Mouse (Mus musculus) liver, adult (tissue): ENCODE measurements around the gene Slco1c1.

ENCODE experiments used
- GATA4 ChIP-seq: IDR thresholded peaks from 2 replicates; pipeline ENCODE4 v1.6.1; 2014; ENCODE audit warnings: mild to moderate bottlenecking, low read length; ENCODE audit not compliant: insufficient replicate concordance

Gene Slco1c1

GRCm38 (mm10) chr6:141523747-141524640, at the start of gene Slco1c1:
Gene Slco1c1 (plus strand): TSS chr6:141524368.
- TF ChIP-seq GATA4: no peak

GRCm38 (mm10) chr6:141474696-141475095, 49.5 kb upstream of the Slco1c1 start:
- no peak for TF ChIP-seq GATA4

GRCm38 (mm10) chr6:141485302-141486021, 38.7 kb upstream of the Slco1c1 start:
- no peak for TF ChIP-seq GATA4

- no peak for TF ChIP-seq GATA4
These were observed 36.9 kb upstream of the Slco1c1 start for GRCm38 (mm10) chr6:141487266-141487665.

GRCm38 (mm10) chr6:141488619-141489018, 35.5 kb upstream of the Slco1c1 start:
- TF ChIP-seq GATA4: no peak

- no peak for TF ChIP-seq GATA4
These were observed 29.3 kb upstream of the Slco1c1 start for GRCm38 (mm10) chr6:141494909-141495308.

GRCm38 (mm10) chr6:141495634-141496418, 28.3 kb upstream of the Slco1c1 start:
- no peak for TF ChIP-seq GATA4

- TF ChIP-seq GATA4: no peak
These were observed 24.7 kb upstream of the Slco1c1 start for GRCm38 (mm10) chr6:141499511-141499910.

- no peak for TF ChIP-seq GATA4
These were observed 23.0 kb upstream of the Slco1c1 start for GRCm38 (mm10) chr6:141501171-141501570.

- TF ChIP-seq GATA4: no peak
These were observed 1.6 kb upstream of the Slco1c1 start for GRCm38 (mm10) chr6:141522541-141522940.

GRCm38 (mm10) chr6:141525787-141526186, 1.6 kb downstream of the Slco1c1 start:
- TF ChIP-seq GATA4: no peak

- TF ChIP-seq GATA4: no peak
These were observed 6.7 kb downstream of the Slco1c1 start for GRCm38 (mm10) chr6:141530865-141531264.

GRCm38 (mm10) chr6:141537298-141537697, 13.1 kb downstream of the Slco1c1 start:
- TF ChIP-seq GATA4: no peak

GRCm38 (mm10) chr6:141541136-141541535, 17.0 kb downstream of the Slco1c1 start:
- no peak for TF ChIP-seq GATA4

GRCm38 (mm10) chr6:141543344-141543743, 19.2 kb downstream of the Slco1c1 start:
- TF ChIP-seq GATA4: no peak

- TF ChIP-seq GATA4: no peak
These were observed 34.0 kb downstream of the Slco1c1 start for GRCm38 (mm10) chr6:141558118-141558517.

- no peak for TF ChIP-seq GATA4
These were observed 43.2 kb downstream of the Slco1c1 start for GRCm38 (mm10) chr6:141567366-141567765.
